Mouse (Mus musculus) brain, embryonic 18.5 days (tissue): ENCODE data around the gene Tnfrsf12a.

Experiments used
- DNase-seq: peaks from one replicate; pipeline ENCODE4 v3.0.0-alpha.2; 2012; ENCODE audit warnings: low read depth, low spot score

Gene Tnfrsf12a

GRCm38 (mm10) chr17:23681086-23681485 lies 3.8 kb upstream of the Tnfrsf12a start:
- no peak for DNase-seq

- DNase-seq, result no peak
These were observed 3.1 kb upstream of the Tnfrsf12a start for GRCm38 (mm10) chr17:23680336-23680735.

- no peak for DNase-seq
These were observed 2.0 kb upstream of the Tnfrsf12a start, which contains the start of gene Cldn6 for GRCm38 (mm10) chr17:23679127-23679835. Gene Cldn6 (plus strand): TSS chr17:23679249.

GRCm38 (mm10) chr17:23676473-23677031 lies 716 bp downstream of the Tnfrsf12a start:
- DNase-seq, result no peak

GRCm38 (mm10) chr17:23675564-23676281 lies 1.5 kb downstream of the Tnfrsf12a start:
- DNase-seq, result no peak

GRCm38 (mm10) chr17:23675127-23675526 lies 2.1 kb downstream of the Tnfrsf12a start:
- no peak for DNase-seq

GRCm38 (mm10) chr17:23674271-23674952 lies 2.9 kb downstream of the Tnfrsf12a start:
- no peak for DNase-seq

GRCm38 (mm10) chr17:23673424-23674073 lies 3.7 kb downstream of the Tnfrsf12a start, which contains the start of the genes Hcfc1r1 and Thoc6:
Gene Hcfc1r1 (plus strand): TSS chr17:23673596.
Gene Thoc6 (minus strand): TSS chr17:23673882.
- peak; percentile 94 for DNase-seq

- DNase-seq, result no peak
These were observed 4.5 kb downstream of the Tnfrsf12a start for GRCm38 (mm10) chr17:23672761-23673160.

GRCm38 (mm10) chr17:23671519-23671918 lies 5.7 kb downstream of the Tnfrsf12a start:
- DNase-seq, result no peak

- DNase-seq, result no peak
These were observed 6.7 kb downstream of the Tnfrsf12a start for GRCm38 (mm10) chr17:23670516-23671074.

- no peak for DNase-seq
These were observed 11.8 kb downstream of the Tnfrsf12a start for GRCm38 (mm10) chr17:23665511-23665910.

GRCm38 (mm10) chr17:23664556-23665021 lies 12.7 kb downstream of the Tnfrsf12a start:
- DNase-seq, result no peak

GRCm38 (mm10) chr17:23661526-23661925 lies 15.7 kb downstream of the Tnfrsf12a start:
- no peak for DNase-seq

- no peak for DNase-seq
These were observed 16.4 kb downstream of the Tnfrsf12a start for GRCm38 (mm10) chr17:23660876-23661200.

- no peak for DNase-seq
These were observed 17.0 kb downstream of the Tnfrsf12a start, which contains the start of gene Bicdl2 for GRCm38 (mm10) chr17:23660117-23660875. Gene Bicdl2 (plus strand): TSS chr17:23660506.

- no peak for DNase-seq
These were observed 18.8 kb downstream of the Tnfrsf12a start for GRCm38 (mm10) chr17:23658450-23658849.

GRCm38 (mm10) chr17:23654410-23654809 lies 22.9 kb downstream of the Tnfrsf12a start:
- no peak for DNase-seq

GRCm38 (mm10) chr17:23654001-23654400 lies 23.3 kb downstream of the Tnfrsf12a start:
- no peak for DNase-seq

GRCm38 (mm10) chr17:23653324-23653723 lies 23.9 kb downstream of the Tnfrsf12a start:
- no peak for DNase-seq
